Mouse (Mus musculus) liver, postnatal 0 days (tissue): Measurements from ENCODE around the gene Olfr869. TPM values are rescaled to one million over a fixed set of nuclear protein-coding genes. Genes with fewer than 3 reads are reported as not detected.

ENCODE experiments used
- ATAC-seq: fragments of 200-750 bp; cut with Nextera tagmentation; 2 replicates; pipeline ENCODE4 v1.8.0; 2017; ENCODE audit warnings: mild to moderate bottlenecking, moderate library complexity
- DNase-seq: peaks from one replicate; pipeline ENCODE4 v3.0.0-alpha.2; 2016
- H3K27ac ChIP-seq: fragments of 300-500 bp; sonication (generic); 2 replicates; pipeline ENCODE4 v1.5.1; 2014; ENCODE audit warnings: antibody characterized with exemption, moderate library complexity, mild to moderate bottlenecking, low read depth
- H3K27me3 ChIP-seq: fragments of 300-500 bp; sonication (generic); 2 replicates; pipeline ENCODE4 v1.6.1; 2014; ENCODE audit warnings: low read length, control low read depth, mixed read lengths; ENCODE audit not compliant: insufficient read depth
- H3K36me3 ChIP-seq: fragments of 300-500 bp; sonication (generic); replicated peaks from 2 replicates; pipeline ENCODE4 v1.6.1; 2014; ENCODE audit warnings: mild to moderate bottlenecking, control low read depth, low read length, moderate library complexity, mixed read lengths; ENCODE audit not compliant: insufficient read depth
- H3K4me1 ChIP-seq: fragments of 300-500 bp; sonication (generic); 2 replicates; pipeline ENCODE4 v1.6.1; 2014; ENCODE audit warnings: antibody characterized with exemption, mild to moderate bottlenecking, control low read depth; ENCODE audit not compliant: insufficient read depth
- H3K4me2 ChIP-seq: fragments of 300-500 bp; sonication (generic); 2 replicates; pipeline ENCODE4 v1.6.1; 2014; ENCODE audit warnings: low read depth, mild to moderate bottlenecking, low read length, moderate library complexity, mixed read lengths
- H3K4me3 ChIP-seq: fragments of 300-500 bp; sonication (generic); 2 replicates; pipeline ENCODE4 v1.5.1; 2014; ENCODE audit warnings: low read depth, low read length
- H3K9ac ChIP-seq: fragments of 300-500 bp; sonication (generic); replicated peaks from 2 replicates; pipeline ENCODE4 v1.6.1; 2014; ENCODE audit warnings: mild to moderate bottlenecking, moderate library complexity
- H3K9me3 ChIP-seq: fragments of 300-500 bp; sonication (generic); 2 replicates; pipeline ENCODE4 v1.6.1; 2016; ENCODE audit warnings: mild to moderate bottlenecking, control low read depth, low read length, mixed read lengths
- CTCF ChIP-seq: sonication (generic); IDR thresholded peaks from 2 replicates; pipeline ENCODE4 v1.5.1; 2016; ENCODE audit warnings: antibody characterized with exemption, low read depth
- EP300 ChIP-seq: IDR thresholded peaks from 2 replicates; pipeline ENCODE4 v1.6.1; 2016; ENCODE audit warnings: antibody characterized with exemption, low read depth, mild to moderate bottlenecking
- WGBS: fragments of 180-500 bp; shearing (Covaris S2); extraction: QIAGEN DNeasy Blood & Tissue Kit; methylation state at CpG from one replicate; pipeline ENCODE4 v1.1.7; 2014; ENCODE audit not compliant: insufficient replicate concordance; 5-methylcytosine and 5-hydroxymethylcytosine counted together
- polyA plus RNA-seq: library from polyadenylated mRNA; unstranded; fragments of >200 nt; fragmentation: Nextera tagmentation; extraction: Ambion mirVana; gene quantifications from 2 replicates; pipeline ENCODE4 v1.2.1, GENCODE M21; 2015

The Olfr869 gene
- polyA plus RNA-seq = not detected in 2 replicates

DNA sequence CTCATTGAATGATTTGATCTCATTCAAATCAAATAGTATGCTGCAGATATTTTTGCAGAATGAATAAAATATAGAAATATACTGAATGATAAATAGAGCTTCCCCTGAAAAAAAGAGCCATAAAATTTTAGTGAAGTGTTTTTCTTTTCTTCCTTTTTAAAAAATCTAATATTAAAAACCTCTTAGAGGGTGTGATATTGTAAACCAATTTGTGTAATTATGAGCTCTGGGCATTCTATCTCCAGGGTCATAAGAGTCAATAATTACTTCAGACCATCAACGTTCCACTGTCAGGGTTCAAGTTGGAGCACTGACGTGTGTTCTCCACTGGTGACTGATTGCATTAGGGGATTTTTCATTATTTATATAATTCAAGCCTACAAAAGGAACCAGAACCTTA is at the start of gene Olfr869:
TSS of gene Olfr869 (plus strand) at position 301 of the 400 bp plus-strand sequence.
- TF ChIP-seq EP300 (no peak), CTCF (no peak)
- H3K27me3 ChIP-seq = no peaks in the 10 kb centered on the region
- H3K9me3 ChIP-seq = no peaks in the 10 kb centered on the region
- DNase-seq = no peak
- H3K36me3 ChIP-seq = no peaks in the 10 kb centered on the region
- no peak for ATAC-seq
- no peak within 1 kb of the TSS for H3K9ac ChIP-seq
- WGBS = 62% methylated on average over 2 of the region's 2 CpGs
- H3K4me2 ChIP-seq = no peak within 1 kb of the TSS
- no peak within 1 kb of the TSS for H3K4me3 ChIP-seq
- no peaks in the 10 kb centered on the region for H3K4me1 ChIP-seq
- H3K27ac ChIP-seq = no peak within 1 kb of the TSS

DNA sequence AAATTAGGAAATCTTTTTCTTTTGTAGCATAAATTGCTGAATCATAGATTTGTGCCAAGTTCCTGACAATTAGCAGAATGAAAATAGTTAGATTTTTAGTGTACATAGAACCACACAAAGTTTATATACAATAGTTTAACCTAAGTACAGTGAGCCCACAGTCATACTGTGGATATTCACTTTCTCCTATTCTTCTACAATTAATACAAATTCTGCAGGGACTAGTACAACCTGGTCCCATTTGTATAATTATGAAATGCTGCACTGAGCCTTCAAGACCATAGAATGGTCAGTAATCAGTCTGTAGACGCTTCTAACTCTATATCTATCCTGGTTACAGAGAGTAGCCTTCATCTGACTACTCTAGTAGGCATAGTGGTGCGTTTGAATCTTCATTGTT is 30.5 kb upstream of the Olfr869 start, which contains the start of gene Olfr868:
TSS of gene Olfr868 (plus strand) at position 301 of the 400 bp plus-strand sequence.
- H3K4me3 ChIP-seq = no peak within 1 kb of the TSS
- no peak within 1 kb of the TSS for H3K4me2 ChIP-seq
- TF ChIP-seq CTCF (no peak), EP300 (no peak)
- no peak within 1 kb of the TSS for H3K27ac ChIP-seq
- 22% methylated on average over 2 of the region's 2 CpGs for WGBS
- H3K9me3 ChIP-seq = 0 out of 2 replicates have a peak, but pooled peaks cover 5% of the 10 kb centered on the region
- no peak for DNase-seq
- no peak within 1 kb of the TSS for H3K9ac ChIP-seq
- ATAC-seq = no peak
- no peaks in the 10 kb centered on the region for H3K4me1 ChIP-seq
- no peaks in the 10 kb centered on the region for H3K36me3 ChIP-seq
- H3K27me3 ChIP-seq = no peaks in the 10 kb centered on the region

DNA sequence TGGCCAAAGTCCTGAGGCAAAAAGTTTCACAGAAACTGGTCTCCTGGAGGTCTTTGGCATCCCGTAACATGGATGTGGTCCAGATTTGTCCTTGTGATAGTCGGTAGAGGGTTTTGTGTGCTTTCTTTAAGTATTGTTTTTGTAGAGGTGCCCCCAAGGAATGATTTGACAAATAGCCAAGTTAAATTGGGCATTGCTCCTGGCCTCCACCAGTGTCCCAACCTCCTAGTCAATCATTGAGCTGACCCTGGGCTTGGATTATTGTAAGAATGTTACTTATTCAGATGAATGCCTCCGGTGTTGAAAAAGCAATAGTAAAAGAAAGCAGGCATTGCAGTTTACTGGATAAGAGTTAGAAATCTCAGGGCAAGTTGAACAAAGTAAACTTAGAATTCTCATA is 20.9 kb downstream of the Olfr869 start:
- Histone ChIP-seq H3K27me3 (no peaks in the 10 kb centered on the region), H3K9ac (no peak overlapping the region), H3K4me3 (no peak overlapping the region), H3K36me3 (no peaks in the 10 kb centered on the region), H3K27ac (no peak overlapping the region), H3K4me1 (no peaks in the 10 kb centered on the region), H3K4me2 (no peak overlapping the region), H3K9me3 (no peaks in the 10 kb centered on the region)
- 71% methylated on average over 3 of the region's 3 CpGs for whole genome bisulfite sequencing
- TF ChIP-seq EP300 = no peak
- no peak for TF ChIP-seq CTCF
- DNase-seq (no peak), ATAC-seq (no peak)

- H3K27me3 ChIP-seq = no peaks in the 10 kb centered on the region
- no peak for ATAC-seq
- WGBS = 62% methylated on average over 2 of the region's 2 CpGs
These were observed 45.1 kb downstream of the Olfr869 start, which contains the start of gene Olfr870 for GRCm38 (mm10) chr9:20173957-20174356. Olfr870 (minus strand) TSS chr9:20174057.

GRCm38 (mm10) chr9:20179463-20179862 is 50.7 kb downstream of the Olfr869 start:
- WGBS = 55% methylated on average over 5 of the region's 5 CpGs
- Histone ChIP-seq H3K36me3 (no peaks in the 10 kb centered on the region), H3K4me2 (no peak overlapping the region), H3K9ac (no peak overlapping the region), H3K4me3 (no peak overlapping the region), H3K27ac (no peak overlapping the region), H3K9me3 (0 out of 2 replicates have a peak, but pooled peaks cover 2% of the 10 kb centered on the region), H3K4me1 (no peaks in the 10 kb centered on the region), H3K27me3 (no peaks in the 10 kb centered on the region)
- ATAC-seq = no peak
- DNase-seq = no peak
- no peak for TF ChIP-seq CTCF
- TF ChIP-seq EP300 = no peak

More at GRCm38 (mm10) chr9:20173957-20174356, 45.1 kb downstream of the Olfr869 start, which contains the start of gene Olfr870:
- no peak for DNase-seq
- TF ChIP-seq EP300 = no peak
- TF ChIP-seq CTCF = no peak
- Histone ChIP-seq H3K4me1 (no peaks in the 10 kb centered on the region), H3K9me3 (no peaks in the 10 kb centered on the region), H3K9ac (no peak within 1 kb of the TSS), H3K36me3 (no peaks in the 10 kb centered on the region), H3K27ac (no peak within 1 kb of the TSS), H3K4me2 (no peak within 1 kb of the TSS), H3K4me3 (no peak within 1 kb of the TSS)

Other genes with a start within 250 kb of the Olfr869 start
- not detected in 2 replicates for gene Olfr862, start 241.0 kb upstream of the Olfr869 start, polyA plus RNA-seq
- 0.23 and 0.26 TPM in 2 replicates for gene Olfr77, start 212.1 kb upstream of the Olfr869 start, polyA plus RNA-seq
- gene Olfr866, start 101.0 kb upstream of the Olfr869 start, polyA plus RNA-seq = not detected in 2 replicates
- not detected in 2 replicates for gene Olfr867, start 71.4 kb upstream of the Olfr869 start, polyA plus RNA-seq
- gene Olfr868, start 30.4 kb upstream of the Olfr869 start, polyA plus RNA-seq = not detected in 2 replicates
- gene Olfr870, start 45.0 kb downstream of the Olfr869 start, polyA plus RNA-seq = not detected in 2 replicates
- not detected in 2 replicates for gene Olfr871, start 83.2 kb downstream of the Olfr869 start, polyA plus RNA-seq
- gene Olfr872, start 108.1 kb downstream of the Olfr869 start, polyA plus RNA-seq = not detected in 2 replicates
- gene Olfr39, start 153.3 kb downstream of the Olfr869 start, polyA plus RNA-seq = not detected in 2 replicates
- gene Olfr873, start 169.5 kb downstream of the Olfr869 start, polyA plus RNA-seq = not detected in 2 replicates
- not detected in 2 replicates for gene Olfr18, start 207.1 kb downstream of the Olfr869 start, polyA plus RNA-seq